Mouse (Mus musculus) T-cell, adult 66 days (primary cell): ENCODE results near the gene Fbxw10. TPM values are rescaled to one million over a fixed set of nuclear protein-coding genes. Genes with fewer than 3 reads are reported as not detected.

Experiments
- total RNA-seq, 2 experiments: library from RNA; stranded (reverse); gene quantifications; 3 replicates in 1 of 2; 4 replicates in 1 of 2; pipeline ENCODE4 v1.2.4; 2023

Gene Fbxw10
- 1 to 10 TPM; 4.8 to 8.7 TPM for total RNA-seq

GRCm38 (mm10) chr11:62846961-62847654 is at the start of gene Fbxw10:
Gene Fbxw10, plus strand, starts transcription at chr11:62847069.

GRCm38 (mm10) chr11:62820059-62820541 is 26.8 kb upstream of the Fbxw10 start, which contains the start of gene Trim16:
Gene Trim16, plus strand, starts transcription at chr11:62820231.

GRCm38 (mm10) chr11:62879220-62880048 is 32.6 kb downstream of the Fbxw10 start, which contains the start of gene Tvp23b:
Gene Tvp23b, plus strand, starts transcription at chr11:62879455.

Other genes starting within 250 kb of the Fbxw10 start
- under 1 TPM; 0.64 to 0.80 TPM for gene Lrrc75a, start 198.5 kb upstream of the Fbxw10 start, total RNA-seq
- gene Mmgt2, start 198.4 kb upstream of the Fbxw10 start, total RNA-seq, result 10 to 100 TPM; 26.2 to 30.5 TPM
- gene Zfp287, start 115.2 kb upstream of the Fbxw10 start, total RNA-seq, result 10 to 100 TPM; 15.0 to 17.8 TPM
- gene Gm10428, start 94.0 kb upstream of the Fbxw10 start, total RNA-seq, result not detected
- 1 to 10 TPM; 4.2 to 4.4 TPM for gene Zfp286, start 57.6 kb upstream of the Fbxw10 start, total RNA-seq
- 1 to 10 TPM in 1 of 2 experiments, under 1 TPM in 1; 0.87 to 1.2 TPM for gene Trim16, start 26.8 kb upstream of the Fbxw10 start, total RNA-seq
- gene Tvp23b, start 32.4 kb downstream of the Fbxw10 start, total RNA-seq, result 10 to 100 TPM; 15.2 to 21.1 TPM
- not detected for gene Cdrt4, start 104.1 kb downstream of the Fbxw10 start, total RNA-seq
- gene Tekt3, start 214.6 kb downstream of the Fbxw10 start, total RNA-seq, result not detected